Mouse (Mus musculus): ENCODE data around the gene Strn. TPM values are rescaled to one million over a fixed set of nuclear protein-coding genes. Genes with fewer than 3 reads are reported as not detected.
"Not testable (repeated sequence)": the region's sequence is repeated elsewhere in the genome, so short reads cannot be mapped to it uniquely, and the experiment has no call there.

The Strn gene
- polyA plus RNA-seq, 1 experiment from 2014 or later: 5.4 TPM

DNA sequence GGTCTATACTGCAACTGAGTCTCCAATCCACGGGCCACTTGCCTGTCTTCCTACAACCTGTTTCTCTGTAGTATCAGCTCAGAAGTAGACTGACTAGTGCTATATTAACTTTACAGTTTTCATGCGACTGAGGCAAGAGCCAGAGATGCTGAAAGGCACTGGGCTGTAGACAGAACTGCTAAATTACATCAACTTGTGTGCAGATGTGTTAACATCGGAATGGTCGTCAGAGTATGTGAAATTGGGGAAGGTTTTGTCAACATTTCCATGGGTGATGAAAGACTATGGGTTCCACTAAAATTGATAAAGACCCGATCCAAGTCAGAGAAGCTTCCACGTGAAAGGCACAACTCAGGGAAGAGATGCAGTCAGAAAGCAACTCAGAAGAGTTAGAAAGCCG lies 34.0 kb downstream of the Strn start:
- no peak overlapping the region for H3K27ac ChIP-seq
- WGBS: 90% methylated on average over 7 of the region's 7 CpGs
- H3K9me3 ChIP-seq: no peaks in the 10 kb centered on the region
- no peaks in the 10 kb centered on the region for H3K4me1 ChIP-seq
- no peaks in the 10 kb centered on the region for H3K27me3 ChIP-seq
- no peak overlapping the region for H3K4me2 ChIP-seq
- no peak overlapping the region for H3K4me3 ChIP-seq
- H3K9ac ChIP-seq: no peak overlapping the region
- no peak for ATAC-seq (ENCODE audit: insufficient number of reproducible peaks, low FRiP score, low TSS enrichment, low read depth)
- peaks cover 5% of the 10 kb centered on the region; the same call in 1 of the 2 replicates for H3K36me3 ChIP-seq

DNA sequence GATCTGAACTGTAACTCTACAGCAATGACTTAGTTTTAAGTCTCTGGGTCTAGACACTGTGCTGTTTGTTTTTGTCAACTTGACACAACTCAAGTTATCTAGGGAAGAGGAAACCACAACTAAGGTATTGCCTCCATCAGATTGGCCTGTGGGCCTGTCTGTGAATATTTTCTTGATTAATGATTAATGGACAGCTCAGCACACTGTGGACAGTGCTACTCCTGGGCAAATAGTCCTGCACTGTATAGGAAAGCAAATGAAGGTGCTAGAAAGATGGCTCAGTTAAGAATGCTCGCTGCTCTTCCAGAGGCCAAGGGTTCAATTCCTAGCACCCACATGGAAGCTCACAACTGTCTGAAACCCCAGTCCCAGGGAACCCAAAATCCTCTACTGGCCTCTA lies 38.0 kb downstream of the Strn start:
- ATAC-seq (ENCODE audit: insufficient number of reproducible peaks, low FRiP score, low TSS enrichment, low read depth): no peak
- no peak overlapping the region for H3K4me2 ChIP-seq
- no peaks in the 10 kb centered on the region for H3K27me3 ChIP-seq
- H3K4me1 ChIP-seq: no peaks in the 10 kb centered on the region
- H3K9ac ChIP-seq: no peak overlapping the region
- no peaks in the 10 kb centered on the region for H3K9me3 ChIP-seq
- no peaks in the 10 kb centered on the region; the same call in 1 of the 2 replicates for H3K36me3 ChIP-seq
- WGBS: 100% methylated on average over 1 of the region's 1 CpGs
- H3K27ac ChIP-seq: no peak overlapping the region
- H3K4me3 ChIP-seq: no peak overlapping the region

DNA sequence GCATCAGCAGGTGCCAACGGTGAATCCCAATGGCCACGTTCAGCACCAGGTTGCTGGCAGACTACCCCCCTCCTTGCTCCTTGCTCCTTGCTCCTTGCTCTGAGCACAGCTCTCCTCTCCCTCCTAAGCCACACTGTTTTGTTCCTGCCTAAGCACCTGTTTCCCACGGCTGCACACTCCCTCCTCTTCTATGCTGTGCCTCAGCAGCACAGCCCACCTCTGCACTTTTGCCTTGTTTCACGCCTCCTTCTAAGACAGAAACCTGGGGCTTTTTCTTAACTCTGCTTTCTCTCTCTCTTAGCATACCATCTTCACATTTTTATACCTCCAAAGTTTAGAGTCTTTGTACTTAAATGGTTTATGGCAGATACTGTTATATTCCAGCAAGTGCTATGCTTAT lies 39.5 kb downstream of the Strn start:
- Histone ChIP-seq H3K4me2 (no peak overlapping the region), H3K9me3 (no peaks in the 10 kb centered on the region), H3K4me3 (no peak overlapping the region), H3K27ac (no peak overlapping the region), H3K4me1 (no peaks in the 10 kb centered on the region), H3K27me3 (no peaks in the 10 kb centered on the region), H3K36me3 (no peaks in the 10 kb centered on the region; the same call in 1 of the 2 replicates), H3K9ac (no peak overlapping the region)
- ATAC-seq (ENCODE audit: insufficient number of reproducible peaks, low FRiP score, low TSS enrichment, low read depth): no peak
- WGBS: 88% methylated on average over 4 of the region's 4 CpGs

DNA sequence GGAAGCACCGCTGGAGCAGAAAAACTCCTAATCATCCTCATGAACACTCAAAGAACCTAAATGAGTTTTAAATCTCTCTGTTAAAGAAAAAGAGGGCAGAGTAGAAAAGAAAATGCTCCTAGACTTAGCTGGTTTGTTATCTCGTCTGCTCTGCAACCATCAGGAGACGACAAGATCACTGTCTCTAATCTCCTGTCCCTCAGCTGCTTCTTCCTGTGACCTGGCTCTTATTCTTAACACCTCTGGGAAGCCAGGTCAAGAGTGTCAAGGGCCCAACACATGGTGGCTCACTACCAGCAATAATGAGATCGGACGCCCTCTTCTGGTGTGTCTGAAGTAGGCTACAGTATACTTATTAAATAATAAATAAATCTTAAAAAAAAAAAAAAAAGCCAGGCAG lies 40.1 kb downstream of the Strn start:
- H3K27me3 ChIP-seq: no peaks in the 10 kb centered on the region
- H3K4me1 ChIP-seq: no peaks in the 10 kb centered on the region
- H3K4me2 ChIP-seq: no peak overlapping the region
- WGBS: 79% methylated on average over 5 of the region's 5 CpGs
- H3K9me3 ChIP-seq: no peaks in the 10 kb centered on the region
- H3K9ac ChIP-seq: no peak overlapping the region
- H3K27ac ChIP-seq: no peak overlapping the region
- H3K36me3 ChIP-seq: no peaks in the 10 kb centered on the region; the same call in 1 of the 2 replicates
- H3K4me3 ChIP-seq: no peak overlapping the region
- ATAC-seq (ENCODE audit: insufficient number of reproducible peaks, low FRiP score, low TSS enrichment, low read depth): no peak

DNA sequence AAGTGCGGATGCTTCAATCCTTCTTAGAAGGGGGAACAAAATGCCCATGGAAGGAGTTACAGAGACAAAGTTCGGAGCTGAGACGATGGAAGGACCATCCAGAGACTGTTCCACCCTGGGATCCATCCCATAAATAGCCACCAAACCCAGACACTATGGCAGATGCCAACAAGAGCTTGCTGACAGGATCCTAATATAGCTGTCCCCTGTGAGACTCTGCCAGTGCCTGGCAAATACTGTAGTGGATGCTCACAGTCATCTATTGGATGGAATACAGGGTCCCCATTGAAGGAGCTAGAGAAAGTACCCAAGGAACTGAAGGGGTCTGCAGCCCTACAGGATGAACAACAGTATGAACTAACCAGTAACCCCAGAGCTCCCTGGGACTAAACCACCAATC lies 47.8 kb downstream of the Strn start:
- H3K4me2 ChIP-seq; H3K9ac ChIP-seq; H3K27me3 ChIP-seq; H3K27ac ChIP-seq; H3K9me3 ChIP-seq; H3K4me3 ChIP-seq; H3K4me1 ChIP-seq; ATAC-seq (ENCODE audit: insufficient number of reproducible peaks, low FRiP score, low TSS enrichment, low read depth): not testable (repeated sequence)
- H3K36me3 ChIP-seq: peaks cover 26% of the 10 kb centered on the region
- 97% methylated on average over 3 of the region's 3 CpGs for WGBS

DNA sequence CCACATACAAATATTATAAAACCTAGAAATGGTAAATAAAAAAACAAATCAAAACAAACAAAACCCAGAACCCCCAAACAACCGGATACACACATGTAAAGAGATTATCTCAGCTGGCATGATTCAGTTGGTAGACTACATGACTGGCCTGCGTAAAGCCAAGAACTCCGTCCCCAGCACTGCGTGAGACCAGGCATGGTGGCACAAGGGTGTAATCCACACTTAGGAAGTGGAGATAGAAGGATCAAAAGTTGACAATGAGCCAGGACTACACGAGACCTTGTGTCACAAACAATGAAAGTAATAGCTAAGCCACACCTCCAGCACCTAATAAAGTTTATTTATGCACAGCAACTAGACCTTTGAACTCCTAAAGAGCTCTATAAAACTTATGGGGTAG lies 49.0 kb downstream of the Strn start:
- peaks cover 26% of the 10 kb centered on the region for H3K36me3 ChIP-seq
- ATAC-seq (ENCODE audit: insufficient number of reproducible peaks, low FRiP score, low TSS enrichment, low read depth): no peak
- H3K4me2 ChIP-seq: no peak overlapping the region
- H3K27me3 ChIP-seq: no peaks in the 10 kb centered on the region
- 54% methylated on average over 5 of the region's 5 CpGs for WGBS
- H3K4me3 ChIP-seq: no peak overlapping the region
- H3K4me1 ChIP-seq: no peaks in the 10 kb centered on the region
- H3K9me3 ChIP-seq: peaks cover 5% of the 10 kb centered on the region; the same call in 1 of the 2 replicates
- H3K27ac ChIP-seq: no peak overlapping the region
- H3K9ac ChIP-seq: no peak overlapping the region

DNA sequence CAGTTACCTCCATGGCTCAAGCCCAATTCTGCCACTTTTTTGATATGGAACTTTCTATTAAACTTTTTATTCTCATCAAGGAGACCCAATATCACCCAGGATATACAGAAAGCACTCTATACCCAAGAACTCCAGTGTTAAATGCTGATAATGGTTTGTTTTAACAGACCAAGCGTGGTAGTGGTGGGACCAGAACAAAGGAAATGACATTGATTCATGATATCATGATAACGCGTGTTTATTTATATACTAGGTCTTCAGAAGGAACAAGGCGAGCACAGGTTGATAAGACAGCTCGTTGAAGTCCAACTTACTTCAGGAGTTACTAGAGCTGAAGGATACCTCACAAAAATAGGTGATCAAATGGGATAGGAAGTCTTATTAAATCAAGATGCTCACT lies 52.0 kb downstream of the Strn start:
- Histone ChIP-seq H3K4me2 (no peak overlapping the region), H3K36me3 (peaks cover 18% of the 10 kb centered on the region), H3K9ac (no peak overlapping the region), H3K4me1 (no peaks in the 10 kb centered on the region), H3K27ac (no peak overlapping the region), H3K9me3 (no peaks in the 10 kb centered on the region), H3K4me3 (no peak overlapping the region), H3K27me3 (no peaks in the 10 kb centered on the region)
- WGBS: 88% methylated on average over 5 of the region's 5 CpGs
- no peak for ATAC-seq (ENCODE audit: insufficient number of reproducible peaks, low FRiP score, low TSS enrichment, low read depth)

DNA sequence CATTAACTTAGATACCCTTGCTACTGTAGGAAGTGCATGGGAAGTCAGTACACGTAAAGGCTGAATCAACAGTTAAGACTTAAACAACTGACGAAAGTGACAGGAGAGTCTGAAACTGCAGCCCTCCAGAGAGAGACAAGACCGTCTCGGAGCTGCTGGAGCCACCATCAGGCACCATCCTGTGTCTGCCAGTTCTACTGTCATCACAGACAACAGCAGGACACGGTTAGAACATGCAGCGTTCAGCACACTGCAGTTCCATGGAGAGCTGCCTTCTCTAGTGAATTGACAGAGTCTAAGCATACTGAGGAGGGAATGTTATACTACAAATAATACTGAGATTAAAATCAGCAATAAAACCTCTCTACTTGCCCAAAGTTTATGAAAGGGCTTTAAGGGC lies 54.6 kb downstream of the Strn start:
- no peak overlapping the region for H3K27ac ChIP-seq
- ATAC-seq (ENCODE audit: insufficient number of reproducible peaks, low FRiP score, low TSS enrichment, low read depth): no peak
- H3K4me2 ChIP-seq: no peak overlapping the region
- WGBS: 80% methylated on average over 6 of the region's 6 CpGs
- no peaks in the 10 kb centered on the region for H3K4me1 ChIP-seq
- H3K9ac ChIP-seq: no peak overlapping the region
- no peaks in the 10 kb centered on the region for H3K27me3 ChIP-seq
- H3K36me3 ChIP-seq: peaks cover 16% of the 10 kb centered on the region
- no peak overlapping the region for H3K4me3 ChIP-seq
- H3K9me3 ChIP-seq: no peaks in the 10 kb centered on the region

DNA sequence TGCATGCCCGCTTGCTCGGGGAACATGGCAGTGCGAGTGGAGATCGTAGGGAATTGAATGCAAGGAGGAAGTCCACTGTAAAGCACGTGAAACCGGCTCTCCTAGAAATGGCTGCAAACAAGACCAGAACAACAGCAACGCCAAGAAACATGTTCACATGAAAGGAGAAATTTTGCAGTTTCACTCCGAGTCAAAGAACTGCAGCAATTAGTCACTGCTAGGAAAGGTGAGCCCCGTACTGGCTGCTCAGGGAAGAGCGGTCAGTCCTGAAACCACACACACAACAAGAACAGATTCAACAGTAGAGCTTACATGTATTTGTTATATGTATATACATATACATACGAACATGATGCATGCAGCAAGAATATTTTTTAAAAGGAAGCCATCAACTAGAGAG lies 57.5 kb downstream of the Strn start:
- no peaks in the 10 kb centered on the region for H3K4me1 ChIP-seq
- H3K4me2 ChIP-seq: no peak overlapping the region
- H3K9ac ChIP-seq: no peak overlapping the region
- H3K36me3 ChIP-seq: peaks cover 17% of the 10 kb centered on the region; the same call in 1 of the 2 replicates
- H3K9me3 ChIP-seq: no peaks in the 10 kb centered on the region
- no peak for ATAC-seq (ENCODE audit: insufficient number of reproducible peaks, low FRiP score, low TSS enrichment, low read depth)
- H3K27ac ChIP-seq: no peak overlapping the region
- 88% methylated on average over 11 of the region's 11 CpGs for WGBS
- H3K4me3 ChIP-seq: no peak overlapping the region
- no peaks in the 10 kb centered on the region for H3K27me3 ChIP-seq

DNA sequence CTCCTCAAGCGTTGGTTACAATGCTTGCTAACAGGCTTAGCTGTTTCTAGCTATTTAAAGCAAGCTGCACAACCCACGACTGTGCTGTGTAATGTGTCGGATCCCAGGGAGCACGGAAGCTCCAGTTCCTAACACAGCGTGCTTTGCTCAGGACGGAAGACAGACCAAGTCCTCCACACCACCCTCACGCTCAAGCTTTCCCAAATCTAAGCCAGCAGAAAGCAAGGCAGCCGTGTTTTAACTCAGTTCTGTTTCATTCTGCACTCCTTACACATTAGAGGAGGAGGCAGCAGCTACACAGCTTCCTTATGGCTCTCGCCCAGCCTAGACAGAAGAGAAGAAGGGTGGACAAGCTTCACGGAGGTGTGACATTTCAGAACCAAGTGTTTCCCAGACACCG lies 60.2 kb downstream of the Strn start:
- H3K4me3 ChIP-seq: no peak overlapping the region
- H3K4me1 ChIP-seq: no peaks in the 10 kb centered on the region
- H3K9ac ChIP-seq: no peak overlapping the region
- no peak for ATAC-seq (ENCODE audit: insufficient number of reproducible peaks, low FRiP score, low TSS enrichment, low read depth)
- H3K27ac ChIP-seq: no peak overlapping the region
- H3K9me3 ChIP-seq: no peaks in the 10 kb centered on the region
- 81% methylated on average over 11 of the region's 11 CpGs for WGBS
- no peaks in the 10 kb centered on the region for H3K27me3 ChIP-seq
- H3K4me2 ChIP-seq: no peak overlapping the region
- H3K36me3 ChIP-seq: peaks cover 21% of the 10 kb centered on the region

DNA sequence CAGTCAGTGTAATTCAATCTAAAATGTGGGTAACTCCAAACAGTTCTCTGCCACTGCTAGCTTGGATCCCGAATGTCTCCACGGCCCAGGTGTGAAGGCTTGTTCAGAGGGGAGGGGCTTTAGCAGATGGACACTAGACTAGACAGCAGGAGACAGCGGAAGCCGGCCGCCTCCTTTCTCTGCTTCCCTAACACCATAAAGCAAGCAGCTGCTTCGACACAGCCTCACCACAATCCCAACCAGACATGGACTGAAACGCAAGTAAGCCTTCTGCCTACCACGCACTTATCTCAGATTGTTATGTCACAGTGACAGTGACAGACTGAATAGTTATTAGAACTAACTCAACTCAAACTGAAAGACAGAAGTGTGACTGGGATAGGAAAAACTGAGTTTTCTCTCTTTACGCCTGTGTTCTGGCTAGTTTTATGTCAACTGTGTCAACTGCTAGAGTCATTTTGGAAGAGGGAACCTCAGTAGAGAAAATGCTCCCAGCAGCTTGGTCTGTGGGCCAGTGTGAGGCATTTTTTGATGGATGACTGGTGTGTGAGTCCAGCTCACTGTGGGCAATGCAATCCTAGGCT lies 71.9 kb downstream of the Strn start:
- no peak overlapping the region for H3K27ac ChIP-seq
- no peak overlapping the region for H3K4me2 ChIP-seq
- WGBS: 79% methylated on average over 9 of the region's 9 CpGs
- ATAC-seq (ENCODE audit: insufficient number of reproducible peaks, low FRiP score, low TSS enrichment, low read depth): no peak
- H3K9ac ChIP-seq: no peak overlapping the region
- peaks cover 53% of the 10 kb centered on the region for H3K36me3 ChIP-seq
- H3K9me3 ChIP-seq: no peaks in the 10 kb centered on the region
- no peaks in the 10 kb centered on the region for H3K27me3 ChIP-seq
- H3K4me3 ChIP-seq: no peak overlapping the region
- no peaks in the 10 kb centered on the region for H3K4me1 ChIP-seq

DNA sequence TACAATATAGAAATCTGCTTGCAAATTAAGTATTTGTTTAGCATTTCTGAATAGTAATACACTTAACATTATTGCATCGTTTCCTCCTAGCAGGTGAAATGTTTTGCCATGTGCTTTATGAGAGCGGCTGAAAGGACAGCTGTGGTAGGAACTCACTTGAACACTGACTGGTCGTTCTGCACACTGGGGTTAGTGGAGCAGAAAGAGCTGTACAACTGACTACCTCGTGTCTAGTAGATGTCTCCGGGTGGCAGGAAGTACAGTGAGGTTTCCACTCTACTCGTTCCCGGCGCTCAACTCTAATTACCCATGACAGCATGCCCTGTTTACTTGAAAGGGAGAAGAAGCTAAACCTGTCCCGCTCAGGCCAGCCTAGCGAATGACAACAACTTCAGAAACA lies 82.2 kb downstream of the Strn start:
- H3K4me2 ChIP-seq: no peak overlapping the region
- 82% methylated on average over 10 of the region's 10 CpGs for WGBS

More for the DNA sequence above, 82.2 kb downstream of the Strn start:
- Histone ChIP-seq H3K4me3 (no peak overlapping the region), H3K4me1 (no peaks in the 10 kb centered on the region), H3K9me3 (no peaks in the 10 kb centered on the region), H3K9ac (no peak overlapping the region), H3K27me3 (no peaks in the 10 kb centered on the region), H3K36me3 (peaks cover 60% of the 10 kb centered on the region), H3K27ac (no peak overlapping the region)
- ATAC-seq (ENCODE audit: insufficient number of reproducible peaks, low FRiP score, low TSS enrichment, low read depth): no peak
